Mouse (Mus musculus): Measurements from ENCODE around the gene Mgrn1. TPM values are rescaled to one million over a fixed set of nuclear protein-coding genes. Genes with fewer than 3 reads are reported as not detected.

Gene Mgrn1
- total RNA-seq, 2 experiments from 2014 or later, result 154 to 155 TPM

DNA sequence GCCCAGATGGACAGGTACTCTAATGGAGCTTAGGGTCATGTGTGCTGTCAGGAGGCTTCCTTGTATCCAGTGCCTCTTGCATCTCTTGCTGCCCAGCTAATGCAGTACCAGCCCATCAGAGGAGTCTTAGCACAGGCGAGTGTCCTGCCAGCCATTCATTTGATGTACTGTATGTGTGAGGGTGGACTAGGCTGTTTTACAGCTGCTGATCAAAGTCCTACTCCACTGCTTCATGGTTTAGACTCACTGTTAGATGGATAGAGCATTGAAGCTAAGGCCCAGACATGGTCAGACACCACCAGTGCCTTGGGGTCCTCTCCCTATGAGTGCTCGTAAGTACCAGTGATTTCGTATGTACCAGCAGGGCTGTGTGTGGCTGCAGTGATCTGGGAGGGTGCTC, 18.8 kb downstream of the Mgrn1 start:
- DNase-seq, result no peak
- intact Hi-C loops (cut with DNase I), result no loop called here

- intact Hi-C loops (cut with DNase I), result no loop called here
- no peak for DNase-seq
Observed at GRCm38 (mm10) chr16:4905591-4905990, 19.5 kb downstream of the Mgrn1 start.

GRCm38 (mm10) chr16:4906559-4906958, 20.5 kb downstream of the Mgrn1 start:
- intact Hi-C loops (cut with DNase I), result no loop called here
- DNase-seq, result no peak

DNA sequence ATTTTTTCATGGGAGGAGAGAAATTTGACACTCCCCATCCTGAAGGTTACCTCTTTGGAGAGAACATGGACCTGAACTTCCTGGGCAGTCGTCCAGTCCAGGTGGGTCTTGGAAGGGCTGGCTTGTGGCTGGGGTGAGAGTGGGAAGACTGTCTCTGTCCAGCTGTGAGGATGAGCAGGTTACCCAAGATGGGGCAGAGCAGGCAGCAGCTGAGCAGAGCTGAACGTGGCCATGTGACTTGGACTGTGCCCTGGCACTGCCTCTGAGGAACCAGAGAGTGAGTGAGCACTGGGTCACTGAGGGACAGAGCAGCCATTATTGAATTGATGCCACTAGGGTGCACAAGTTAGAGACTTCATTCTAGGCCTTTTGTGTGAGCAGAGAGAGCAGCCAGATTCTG, 21.3 kb downstream of the Mgrn1 start:
- intact Hi-C loops (cut with DNase I), result no loop called here

GRCm38 (mm10) chr16:4907972-4908371, 21.9 kb downstream of the Mgrn1 start:
- intact Hi-C loops (cut with DNase I), result no loop called here
- no peak for DNase-seq

More for the DNA sequence above, 21.3 kb downstream of the Mgrn1 start:
- no peak for DNase-seq

DNA sequence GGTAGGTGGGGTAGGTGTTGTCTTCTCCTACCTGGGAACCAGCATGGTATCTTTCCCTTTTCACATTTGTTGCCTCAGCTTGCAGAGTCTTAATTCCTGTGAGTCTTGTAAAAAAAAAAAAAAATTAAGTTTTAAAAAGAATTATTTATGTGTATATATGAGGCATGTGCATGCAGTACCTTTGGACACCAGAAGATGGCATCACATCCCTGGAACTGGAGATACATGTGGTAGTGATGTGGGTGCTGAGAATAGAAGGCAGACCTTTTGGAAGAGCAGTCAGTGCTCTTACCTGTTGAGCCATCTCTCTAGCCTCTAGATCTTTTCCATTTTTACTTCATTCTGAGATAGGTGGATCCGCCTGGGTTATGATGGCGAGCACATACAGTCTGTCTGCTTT, 23.7 kb downstream of the Mgrn1 start:
- intact Hi-C loops (cut with DNase I), result loop anchor here (5.0 to 10.0 kb wide), 2 partner anchors 145 to 217 kb away; no protein-coding TSS in a partner anchor
- no peak for DNase-seq

- DNase-seq, result no peak
- intact Hi-C loops (cut with DNase I), result loop anchor here (5.0 to 10.0 kb wide), 2 partner anchors 146 to 218 kb away; no protein-coding TSS in a partner anchor
Observed at GRCm38 (mm10) chr16:4910758-4911157, 24.7 kb downstream of the Mgrn1 start.

- intact Hi-C loops (cut with DNase I), result loop anchor here (2.0 to 10.0 kb wide), 3 partner anchors 33 to 220 kb away; no protein-coding TSS in a partner anchor
- no peak for DNase-seq
Observed at GRCm38 (mm10) chr16:4912074-4912648, 26.1 kb downstream of the Mgrn1 start.

DNA sequence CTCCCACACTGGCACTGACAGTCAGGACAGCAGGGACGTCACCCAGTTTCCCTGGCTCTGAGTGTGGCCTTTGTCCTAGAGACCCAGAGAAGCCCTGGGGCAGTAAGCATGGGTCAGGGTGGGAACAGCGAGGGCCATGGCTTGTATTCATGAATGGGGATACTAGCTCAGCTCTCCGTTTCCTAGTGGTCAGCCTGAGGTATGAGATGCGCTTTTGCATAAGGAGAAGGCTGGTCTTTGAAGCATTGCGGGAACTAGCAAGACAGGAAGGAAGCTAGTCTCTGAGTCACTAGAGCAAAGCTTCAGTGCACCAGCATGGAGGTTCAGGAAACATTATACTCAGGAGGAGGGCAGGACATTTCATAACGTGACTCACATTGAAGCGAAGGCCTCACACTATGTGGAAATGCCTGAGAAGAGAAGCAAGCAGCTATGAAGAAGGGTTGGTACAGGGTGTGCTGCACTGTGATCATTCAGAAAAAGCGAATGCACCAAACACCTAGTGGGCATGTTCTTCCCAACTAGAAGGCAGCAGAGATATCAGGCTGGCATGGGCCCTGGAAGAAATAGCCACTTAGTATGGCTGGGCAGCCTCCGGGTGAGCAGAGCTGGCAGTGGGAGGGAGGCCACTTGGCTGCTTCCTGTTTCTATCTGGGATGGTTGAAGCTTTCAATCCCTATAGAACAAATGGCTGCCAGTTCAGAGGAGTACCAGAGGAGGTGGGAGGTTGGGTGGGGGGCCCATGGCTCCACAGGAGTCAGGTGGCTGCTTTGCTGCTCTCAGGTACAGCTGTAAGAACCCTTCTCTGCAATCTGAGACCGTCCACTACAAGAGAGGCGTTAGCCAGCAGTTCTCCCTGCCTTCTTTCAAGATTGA, 27.1 kb downstream of the Mgrn1 start:
- peak in 1 of 2 experiments; percentile 53 for DNase-seq
- intact Hi-C loops (cut with DNase I), result loop anchor here (1.0 to 10.0 kb wide), 4 partner anchors 34 to 221 kb away; no protein-coding TSS in a partner anchor

DNA sequence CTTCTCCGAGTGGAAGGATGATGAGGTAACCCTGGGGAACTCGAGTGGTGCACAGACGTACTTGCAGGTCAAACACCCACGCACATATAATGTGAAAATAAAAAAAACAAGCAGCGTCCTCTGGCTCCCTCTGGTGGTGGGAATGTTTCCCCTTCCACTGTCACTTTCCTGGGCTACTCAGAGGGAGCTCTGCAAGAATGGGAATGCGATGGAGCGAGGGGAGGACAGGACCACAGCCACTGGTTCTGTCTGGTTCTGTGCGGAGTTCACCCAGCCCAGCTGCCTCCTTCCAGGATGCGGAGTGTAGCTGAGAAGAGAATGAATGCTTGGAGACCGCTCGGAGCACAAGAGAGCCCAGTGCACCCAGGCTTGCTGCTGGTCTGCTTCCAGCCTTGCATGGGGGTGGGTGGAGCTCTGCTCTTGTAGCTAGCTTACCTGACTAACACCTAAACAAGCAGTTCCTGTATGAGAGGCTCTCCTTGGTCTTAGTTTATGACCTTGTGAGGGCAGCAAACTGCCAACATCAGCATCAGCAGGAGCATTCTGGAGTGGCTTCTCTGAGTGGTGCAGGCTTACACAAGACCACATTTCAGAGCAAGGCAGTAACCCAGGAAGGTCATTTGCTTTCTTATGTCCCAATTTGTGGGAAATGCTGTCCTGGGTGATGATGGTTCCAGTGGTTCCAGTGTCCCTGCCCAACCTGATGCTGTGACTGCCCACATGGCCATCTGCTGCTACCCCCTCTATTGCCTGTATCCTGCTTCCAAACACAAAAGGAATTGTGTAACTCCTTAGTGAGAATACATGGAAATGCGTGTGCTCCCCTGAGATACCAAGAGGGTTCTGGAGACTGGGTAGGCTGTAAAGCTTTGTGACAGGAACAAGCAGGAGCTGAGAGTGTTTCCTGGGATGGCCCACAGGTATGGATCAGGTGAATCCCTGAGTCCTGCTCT, 28.0 kb downstream of the Mgrn1 start:
- DNase-seq, result peak; percentile 90 to 92
- intact Hi-C loops (cut with DNase I), result loop anchor here (1.0 to 10.0 kb wide), 4 partner anchors 35 to 222 kb away; no protein-coding TSS in a partner anchor

DNA sequence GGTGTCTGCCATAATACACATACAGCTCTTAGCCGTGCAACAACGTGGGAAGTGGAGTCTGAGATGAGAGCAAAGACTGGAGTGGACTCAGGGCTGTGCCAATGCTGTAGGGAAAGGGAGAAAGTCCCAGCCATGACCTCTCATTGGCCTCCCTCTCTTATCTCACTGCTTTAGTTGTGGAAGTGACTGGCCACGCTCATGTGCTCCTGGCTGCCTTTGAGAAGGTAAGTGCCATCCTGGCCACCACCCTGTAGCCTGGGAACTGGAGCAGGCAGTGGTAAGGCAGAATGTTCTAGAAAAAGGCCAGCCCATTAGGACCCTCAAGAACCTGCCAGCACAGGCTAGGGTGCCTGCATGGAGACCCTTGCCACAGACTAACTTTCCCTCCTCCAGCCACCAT, 29.9 kb downstream of the Mgrn1 start:
- intact Hi-C loops (cut with DNase I), result loop anchor here (10.0 kb wide), 1 partner anchor 151 kb away; no protein-coding TSS in a partner anchor
- no peak for DNase-seq

DNA sequence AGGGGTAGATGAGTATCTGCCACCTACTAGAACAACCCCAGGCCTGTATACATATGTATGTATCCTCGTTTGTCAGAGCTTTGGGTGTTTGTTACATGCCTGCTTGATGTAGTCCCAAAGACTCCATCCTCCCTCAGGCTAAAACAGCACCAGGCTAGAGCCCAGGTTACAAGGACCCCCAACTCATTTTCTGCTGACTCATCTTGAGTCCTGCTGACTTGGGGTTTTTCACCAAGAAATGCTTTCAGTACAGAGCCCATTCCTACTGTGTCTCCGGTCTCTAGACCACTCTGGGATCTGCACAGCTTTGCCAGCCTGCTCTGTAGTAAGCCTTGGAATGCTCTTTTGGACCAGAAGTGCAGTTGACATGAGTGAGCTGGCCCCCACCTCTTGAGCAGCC, 30.6 kb downstream of the Mgrn1 start:
- DNase-seq, result no peak
- intact Hi-C loops (cut with DNase I), result loop anchor here (10.0 kb wide), 1 partner anchor 152 kb away; no protein-coding TSS in a partner anchor

- intact Hi-C loops (cut with DNase I), result no loop called here
Observed at GRCm38 (mm10) chr16:4920556-4920955, 34.5 kb downstream of the Mgrn1 start.

DNA sequence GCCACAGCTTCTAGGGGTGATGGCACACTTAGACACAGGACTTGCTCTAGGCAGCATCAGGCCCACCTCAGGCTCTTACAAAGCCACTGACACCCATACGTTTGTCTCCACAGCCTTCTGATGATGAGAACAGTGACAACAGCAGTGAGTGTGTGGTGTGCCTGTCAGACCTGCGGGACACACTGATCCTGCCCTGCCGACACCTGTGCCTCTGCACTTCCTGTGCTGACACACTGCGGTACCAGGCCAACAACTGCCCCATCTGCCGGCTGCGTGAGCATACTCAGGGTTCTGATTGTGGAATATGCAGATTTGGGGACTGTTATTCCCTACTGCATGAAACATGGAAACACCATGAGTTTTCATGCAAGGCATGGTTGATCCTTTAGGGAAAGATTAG, 36.4 kb downstream of the Mgrn1 start:
- no peak for DNase-seq
- intact Hi-C loops (cut with DNase I), result no loop called here

More at GRCm38 (mm10) chr16:4920556-4920955, 34.5 kb downstream of the Mgrn1 start:
- DNase-seq, result no peak

DNA sequence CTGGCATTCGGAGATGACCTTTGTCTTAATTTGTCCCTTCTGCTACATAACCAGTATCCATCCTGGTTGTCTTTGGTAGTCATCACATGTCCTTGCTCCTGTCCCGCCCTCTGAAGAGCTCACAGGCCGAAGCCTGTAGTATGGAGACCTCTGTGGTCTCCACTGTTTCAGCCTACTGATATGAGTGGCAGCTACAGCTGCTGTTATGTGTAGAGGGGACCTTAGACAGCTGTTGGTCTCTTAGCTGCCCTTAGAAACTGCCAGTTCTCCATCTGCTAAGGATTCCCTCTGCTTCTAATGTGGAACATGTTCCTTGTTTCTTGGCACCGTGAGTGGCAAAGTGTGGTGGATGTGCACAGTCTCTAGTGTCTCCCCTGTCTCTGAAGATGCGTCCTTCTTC, 37.9 kb downstream of the Mgrn1 start:
- intact Hi-C loops (cut with DNase I), result no loop called here
- no peak for DNase-seq

GRCm38 (mm10) chr16:4927967-4928366, 41.9 kb downstream of the Mgrn1 start:
- DNase-seq, result no peak
- intact Hi-C loops (cut with DNase I), result no loop called here

GRCm38 (mm10) chr16:4928474-4928873, 42.4 kb downstream of the Mgrn1 start:
- DNase-seq, result no peak

GRCm38 (mm10) chr16:4932429-4932828, 46.4 kb downstream of the Mgrn1 start:
- no peak for DNase-seq
- intact Hi-C loops (cut with DNase I), result no loop called here

More at GRCm38 (mm10) chr16:4928474-4928873, 42.4 kb downstream of the Mgrn1 start:
- intact Hi-C loops (cut with DNase I), result no loop called here

DNA sequence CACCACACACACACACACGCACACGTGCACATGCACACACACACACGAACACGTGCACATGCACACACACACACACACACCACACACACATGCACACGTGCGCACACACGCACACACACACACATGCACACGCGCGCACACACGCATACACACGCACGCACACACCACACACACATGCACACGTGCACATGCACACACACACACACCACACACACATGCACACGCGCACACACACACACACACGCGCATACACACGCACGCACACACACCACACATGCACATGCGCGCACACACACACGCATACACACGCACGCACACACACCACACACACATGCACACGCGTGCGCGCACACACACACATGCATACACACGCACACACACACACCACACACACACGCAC, 49.4 kb downstream of the Mgrn1 start:
- intact Hi-C loops (cut with DNase I), result no loop called here
- DNase-seq, result no peak

Measured in heart, postnatal 36 days (tissue).